Mouse (Mus musculus) cerebral cortex, adult 2 months (tissue): ENCODE results near the gene Snx8.

Experiments
- WGBS: fragments of 180-500 bp; shearing (Covaris S2); methylation state at CpG from one replicate; pipeline ENCODE4 v1.1.7; 2018; 5-methylcytosine and 5-hydroxymethylcytosine counted together

The Snx8 gene

GRCm38 (mm10) chr5:140388588-140389576 is at the start of gene Snx8:
TSS of gene Snx8 (minus strand) at chr5:140389262.
- WGBS, result 2% methylated on average over 63 of the region's 63 CpGs

GRCm38 (mm10) chr5:140425016-140425783 is 36.1 kb upstream of the Snx8 start:
- WGBS, result 92% methylated on average over 17 of the region's 17 CpGs

- WGBS, result 61% methylated on average over 4 of the region's 4 CpGs
Observed at GRCm38 (mm10) chr5:140420616-140421015, 31.6 kb upstream of the Snx8 start.

DNA sequence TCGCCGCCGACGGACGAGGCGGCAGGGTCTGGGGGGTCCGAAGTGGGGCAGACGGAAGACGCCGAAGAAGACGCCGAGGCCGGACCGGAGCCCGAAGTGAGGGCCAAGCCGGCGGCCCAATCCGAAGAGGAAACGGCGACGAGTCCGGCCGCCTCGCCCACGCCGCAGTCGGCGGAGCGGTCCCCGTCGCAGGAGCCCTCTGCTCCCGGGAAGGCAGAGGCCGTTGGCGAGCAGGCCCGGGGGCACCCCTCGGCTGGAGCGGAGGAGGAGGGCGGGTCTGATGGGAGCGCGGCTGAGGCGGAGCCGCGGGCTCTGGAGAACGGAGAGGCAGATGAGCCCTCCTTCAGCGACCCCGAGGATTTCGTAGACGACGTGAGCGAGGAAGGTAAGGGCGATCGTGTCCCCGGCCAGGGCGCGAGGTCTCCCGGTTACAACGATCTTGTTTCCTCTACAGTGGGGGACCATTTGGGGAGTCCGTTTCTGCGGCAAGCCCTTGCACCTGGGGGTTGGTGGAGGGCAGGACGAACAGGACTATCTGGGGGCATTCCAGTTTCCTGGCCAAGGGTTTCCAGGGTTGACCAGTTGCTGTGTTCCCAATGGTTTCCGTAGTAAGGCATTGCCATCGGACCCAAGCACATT is 30.5 kb upstream of the Snx8 start:
- under 1% methylated on average over 61 of the region's 62 CpGs for WGBS

- WGBS, result under 1% methylated on average over 65 of the region's 65 CpGs
Observed at GRCm38 (mm10) chr5:140418489-140419441, 29.7 kb upstream of the Snx8 start, which contains the start of gene Eif3b. TSS of gene Eif3b (plus strand) at chr5:140419328.

- WGBS, result under 1% methylated on average over 12 of the region's 12 CpGs
Observed at GRCm38 (mm10) chr5:140418106-140418488, 29.0 kb upstream of the Snx8 start.

DNA sequence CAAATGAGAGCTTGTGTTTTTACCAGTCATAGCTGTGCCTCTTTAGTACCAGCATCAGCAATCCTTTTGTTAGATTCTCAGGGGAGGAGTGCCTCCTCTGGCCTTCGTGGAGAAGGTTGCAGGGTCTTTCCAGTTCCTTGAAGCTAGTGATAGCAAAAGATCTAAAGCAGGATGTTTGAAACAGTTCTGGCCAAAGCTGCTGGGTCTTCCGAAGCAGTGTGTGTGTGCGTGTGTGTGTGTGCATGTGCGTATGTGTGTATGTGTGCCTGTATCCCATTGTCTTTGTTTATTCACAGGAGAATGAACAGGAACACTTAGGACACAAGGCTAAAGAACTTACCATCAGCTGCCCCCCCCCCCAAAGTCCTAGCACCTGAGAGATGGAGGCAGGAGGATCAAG is 25.6 kb upstream of the Snx8 start:
- 60% methylated on average over 4 of the region's 4 CpGs for WGBS

DNA sequence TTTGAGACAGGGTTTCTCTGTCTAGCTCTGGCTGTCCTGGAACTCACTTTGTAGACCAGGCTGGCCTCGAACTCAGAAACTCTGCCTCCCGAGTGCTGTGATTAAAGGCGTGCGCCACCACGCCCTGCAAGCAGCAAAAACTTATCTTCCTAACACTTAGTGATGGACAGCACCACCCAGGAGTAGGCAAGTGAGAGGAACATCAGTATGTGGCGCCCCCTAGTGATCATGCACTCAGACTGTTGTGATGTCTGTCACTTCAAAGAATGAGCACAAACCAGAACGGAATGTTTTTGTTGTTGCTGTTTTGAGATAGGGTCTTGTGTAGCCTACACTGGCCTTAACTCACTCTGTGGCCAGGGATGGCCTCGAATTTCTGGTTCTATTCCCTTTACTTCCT is 22.3 kb upstream of the Snx8 start:
- 41% methylated on average over 8 of the region's 8 CpGs for WGBS

DNA sequence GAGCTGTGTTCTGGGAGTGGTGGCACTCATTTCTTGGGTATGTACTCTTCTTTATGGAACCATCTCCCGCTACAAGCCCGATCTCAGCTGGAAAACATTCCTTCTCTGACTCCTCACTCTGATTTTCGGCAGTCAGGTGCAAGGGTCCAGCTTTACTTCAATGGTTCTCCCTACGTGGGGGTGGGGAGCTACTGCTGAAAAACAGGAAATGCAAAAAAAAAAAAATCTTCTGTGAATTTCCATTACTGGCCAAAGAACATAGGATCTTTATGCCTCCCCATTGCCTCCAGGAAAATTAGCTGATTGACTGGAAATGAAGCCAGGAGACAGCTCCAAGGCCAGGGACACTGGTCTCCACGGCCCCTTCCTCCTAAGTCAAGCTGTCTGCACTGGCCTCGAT is 17.6 kb upstream of the Snx8 start:
- WGBS, result 79% methylated on average over 6 of the region's 6 CpGs

DNA sequence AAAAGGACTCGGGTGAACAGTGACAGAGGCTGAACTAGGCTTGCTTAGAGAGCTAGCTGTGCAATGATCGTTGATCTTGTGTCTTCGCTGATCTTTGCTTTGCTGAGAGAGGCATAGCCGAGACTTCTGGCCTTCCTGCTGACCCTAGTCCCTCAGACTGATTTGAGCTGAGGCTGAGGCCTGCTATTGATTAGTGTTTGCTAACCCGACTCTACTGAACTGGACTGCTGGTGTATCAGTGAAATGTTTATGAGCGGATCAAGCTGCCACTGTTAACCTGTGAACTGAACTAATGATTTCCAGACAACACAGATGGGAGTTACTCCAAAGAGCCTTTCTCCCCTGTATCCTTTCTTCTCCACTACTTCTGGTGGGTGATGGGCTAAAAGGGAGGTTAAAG is 16.1 kb upstream of the Snx8 start:
- WGBS, result 92% methylated on average over 6 of the region's 6 CpGs

GRCm38 (mm10) chr5:140402640-140403270 is 13.7 kb upstream of the Snx8 start:
- 85% methylated on average over 4 of the region's 4 CpGs for WGBS

GRCm38 (mm10) chr5:140396166-140396940 is 7.3 kb upstream of the Snx8 start:
- WGBS, result 64% methylated on average over 8 of the region's 8 CpGs

DNA sequence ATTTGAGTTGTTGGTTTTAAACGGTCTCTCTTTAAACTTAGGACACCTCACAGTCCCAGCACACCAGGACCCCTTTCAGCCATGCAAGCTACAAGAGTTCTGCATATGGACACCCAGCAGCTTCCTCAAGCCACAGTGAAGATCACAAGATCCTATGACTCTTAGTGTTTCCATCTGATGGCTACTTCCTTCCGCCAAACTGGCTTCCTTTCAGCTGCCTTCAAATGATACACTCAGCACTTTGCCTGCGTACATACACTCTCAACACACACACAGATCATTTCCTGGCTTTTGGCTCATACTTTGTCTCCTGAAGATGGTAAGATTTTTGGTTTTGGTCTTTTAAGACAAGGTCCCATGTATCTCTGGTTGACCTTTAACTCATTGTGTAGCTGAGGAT is 3.6 kb upstream of the Snx8 start:
- 85% methylated on average over 3 of the region's 3 CpGs for WGBS

GRCm38 (mm10) chr5:140391981-140392380 is 2.9 kb upstream of the Snx8 start:
- WGBS, result 88% methylated on average over 5 of the region's 5 CpGs

DNA sequence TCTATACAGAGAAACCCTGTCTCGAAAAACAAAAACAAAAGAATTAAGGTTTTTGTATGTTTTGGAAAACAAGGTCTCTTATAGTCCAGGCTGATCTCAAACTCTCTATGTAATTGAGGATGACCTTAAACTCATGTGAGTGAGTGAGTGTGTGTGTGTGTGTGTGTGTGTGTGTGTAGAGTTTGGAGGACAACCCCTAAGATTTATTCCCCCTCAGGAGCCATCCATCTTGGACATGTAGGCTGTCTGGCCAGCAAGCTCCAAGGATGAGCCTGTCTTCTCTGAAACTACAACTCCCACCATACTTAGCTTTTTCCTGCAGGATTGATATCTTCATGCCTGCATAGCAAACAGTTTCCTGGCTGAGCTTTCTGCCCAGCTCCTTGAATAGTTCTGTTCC is 2.4 kb upstream of the Snx8 start:
- 73% methylated on average over 1 of the region's 1 CpGs for WGBS

GRCm38 (mm10) chr5:140389647-140390046 is 585 bp upstream of the Snx8 start:
- WGBS, result 63% methylated on average over 3 of the region's 3 CpGs

DNA sequence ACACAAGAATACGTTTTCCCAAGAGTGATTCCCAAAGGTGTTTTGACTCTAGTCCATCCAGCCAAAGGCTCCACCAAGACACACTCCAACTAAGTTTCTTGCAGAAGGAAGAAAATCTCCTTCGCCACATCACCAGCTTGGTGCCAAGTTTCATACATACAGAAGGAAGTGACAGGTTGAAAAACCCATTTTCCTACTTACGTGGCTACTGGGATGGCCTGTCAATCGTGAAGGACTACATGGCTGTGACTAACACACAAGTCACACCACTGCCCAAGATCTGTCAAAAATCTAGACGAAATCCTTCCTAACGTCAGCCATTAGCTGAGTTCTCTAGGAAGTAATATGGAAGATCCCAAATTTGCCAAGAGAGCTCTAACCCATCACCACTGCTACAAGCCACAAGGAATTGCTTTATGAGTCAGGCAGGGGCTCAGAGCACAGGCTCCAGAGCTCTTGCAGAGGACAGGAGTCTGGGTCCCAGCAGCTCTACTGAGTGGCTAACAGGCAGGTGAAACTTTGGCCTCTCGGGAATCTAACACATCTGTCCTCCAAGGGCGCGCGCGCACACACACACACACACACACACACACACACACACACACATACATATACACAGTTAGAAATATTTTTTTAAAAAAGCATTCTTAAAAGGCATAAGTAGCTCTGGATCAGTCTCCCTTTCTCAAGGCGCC is 1.1 kb downstream of the Snx8 start:
- WGBS, result 76% methylated on average over 12 of the region's 12 CpGs

GRCm38 (mm10) chr5:140387236-140387635 is 1.8 kb downstream of the Snx8 start:
- 85% methylated on average over 7 of the region's 7 CpGs for WGBS

DNA sequence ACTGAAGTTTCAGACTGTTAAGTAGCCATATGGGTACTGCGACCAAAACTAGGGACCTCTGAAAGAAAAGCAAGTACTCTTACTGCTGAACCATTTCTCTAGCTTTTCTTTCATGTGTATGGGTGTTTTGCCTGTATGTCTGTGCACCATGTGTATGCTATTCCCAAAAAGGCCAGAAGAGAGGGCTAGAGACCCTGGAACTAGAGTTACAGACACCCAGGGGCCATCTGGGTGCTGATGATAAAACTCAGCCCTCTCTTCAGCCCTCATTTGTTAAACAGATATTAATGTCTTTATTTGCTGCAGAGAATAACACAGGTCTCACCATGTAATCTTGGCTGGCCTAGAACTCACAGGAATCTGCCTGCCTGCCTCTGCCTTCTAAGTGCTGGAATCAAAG is 4.6 kb downstream of the Snx8 start:
- 97% methylated on average over 1 of the region's 1 CpGs for WGBS
